Mouse (Mus musculus): ENCODE data around the gene Pi4k2a. TPM values are rescaled to one million over a fixed set of nuclear protein-coding genes. Genes with fewer than 3 reads are reported as not detected.

Gene Pi4k2a
- polyA plus RNA-seq, 1 experiment: 81.0 TPM

- H3K4me1 ChIP-seq (ENCODE audit: control insufficient read depth, insufficient read depth, low read length): peaks cover 17% of the 10 kb centered on the region
- peak within 1 kb of the TSS; percentile 82 for H3K27ac ChIP-seq (ENCODE audit: insufficient read depth, low read length)
- DNase-seq: peak; percentile 97 to 99
- H3K4me3 ChIP-seq (replicated peaks; ENCODE audit: insufficient read depth, low read depth, low read length): peak within 1 kb of the TSS; percentile 66
- TF ChIP-seq CTCF (IDR thresholded peaks at IDR 0.05; ENCODE audit: borderline replicate concordance, insufficient read depth, low read depth, low read length): no peak
- TF ChIP-seq POLR2A (IDR thresholded peaks at IDR 0.05; ENCODE audit: borderline replicate concordance, insufficient read depth, low read length): peak; percentile 71
- WGBS: under 1% methylated on average over 54 of the region's 54 CpGs
- H3K27me3 ChIP-seq (ENCODE audit: control insufficient read depth, insufficient read depth, low read length): no peaks in the 10 kb centered on the region
Measured at GRCm38 (mm10) chr19:42128787-42129508, 38.7 kb downstream of the Pi4k2a start, which contains the start of gene Avpi1. TSS of gene Avpi1 (minus strand) at chr19:42129059.

DNA sequence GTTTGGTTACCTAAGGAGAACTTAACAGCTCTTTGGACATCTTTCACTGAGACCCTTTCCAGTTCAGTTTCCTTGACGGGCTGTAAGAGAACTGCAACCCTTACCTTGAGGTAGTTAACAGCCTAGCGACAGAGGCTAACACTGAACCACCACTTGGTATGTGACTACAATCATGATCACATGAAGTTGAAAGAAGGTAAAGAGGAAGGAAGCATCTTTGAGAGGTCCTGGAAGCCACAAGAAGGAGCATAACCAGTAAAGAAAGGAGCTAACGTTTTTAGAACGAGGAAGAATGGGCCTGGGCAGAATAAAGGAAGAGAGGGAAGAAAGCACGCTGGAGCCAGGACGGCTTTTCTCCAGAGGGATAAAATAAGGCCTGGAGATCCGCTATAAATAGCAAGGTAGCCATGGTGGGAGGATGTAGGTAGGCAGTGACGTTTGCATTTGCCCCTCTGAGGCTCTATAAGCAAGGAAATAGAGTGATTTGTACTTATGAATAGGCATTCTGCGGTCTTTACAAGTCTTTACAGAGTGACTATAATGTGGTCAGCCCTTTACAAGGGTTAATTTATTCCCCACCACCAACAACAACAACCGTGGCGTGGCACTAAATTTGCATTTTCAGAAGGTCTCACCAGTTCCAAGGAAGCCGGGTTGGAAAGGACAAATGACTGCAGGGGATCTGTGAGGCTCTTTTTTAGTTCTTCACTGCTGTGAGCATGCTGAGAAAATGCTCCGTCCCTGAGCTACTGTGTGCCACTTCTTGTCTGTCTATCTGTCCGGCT, 39.4 kb downstream of the Pi4k2a start:
- H3K4me3 ChIP-seq (replicated peaks; ENCODE audit: insufficient read depth, low read depth, low read length): peak overlapping the region; percentile 66
- H3K27me3 ChIP-seq (ENCODE audit: control insufficient read depth, insufficient read depth, low read length): no peaks in the 10 kb centered on the region
- DNase-seq: peak in 1 of 2 experiments; percentile 32
- TF ChIP-seq POLR2A (IDR thresholded peaks at IDR 0.05; ENCODE audit: borderline replicate concordance, insufficient read depth, low read length) (no peak), CTCF (IDR thresholded peaks at IDR 0.05; ENCODE audit: borderline replicate concordance, insufficient read depth, low read depth, low read length) (no peak)
- 9% methylated on average over 14 of the region's 14 CpGs for WGBS
- peak overlapping the region; percentile 82 for H3K27ac ChIP-seq (ENCODE audit: insufficient read depth, low read length)
- H3K4me1 ChIP-seq (ENCODE audit: control insufficient read depth, insufficient read depth, low read length): peaks cover 12% of the 10 kb centered on the region

DNA sequence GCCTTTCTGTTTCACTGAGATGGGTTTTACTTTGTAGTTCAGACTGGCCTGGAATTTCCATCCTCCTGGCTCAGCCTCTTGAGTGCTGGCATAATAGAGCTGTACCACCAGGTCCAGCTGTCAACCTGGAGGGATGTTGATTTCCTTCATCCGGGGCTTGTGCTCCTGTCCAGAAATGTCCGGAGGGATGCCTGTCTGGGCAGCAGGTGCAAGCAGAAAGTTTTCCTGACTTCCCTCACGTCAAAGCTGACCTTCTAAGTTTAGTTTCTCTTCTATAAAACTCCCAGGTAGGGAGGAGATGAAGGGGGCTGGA, 40.0 kb downstream of the Pi4k2a start:
- H3K4me1 ChIP-seq (ENCODE audit: control insufficient read depth, insufficient read depth, low read length): peaks cover 10% of the 10 kb centered on the region
- no peak for DNase-seq
- TF ChIP-seq CTCF (IDR thresholded peaks at IDR 0.05; ENCODE audit: borderline replicate concordance, insufficient read depth, low read depth, low read length): no peak
- TF ChIP-seq POLR2A (IDR thresholded peaks at IDR 0.05; ENCODE audit: borderline replicate concordance, insufficient read depth, low read length): no peak
- no peaks in the 10 kb centered on the region for H3K27me3 ChIP-seq (ENCODE audit: control insufficient read depth, insufficient read depth, low read length)
- no peak overlapping the region for H3K4me3 ChIP-seq (replicated peaks; ENCODE audit: insufficient read depth, low read depth, low read length)
- peak overlapping the region; percentile 58 for H3K27ac ChIP-seq (ENCODE audit: insufficient read depth, low read length)
- WGBS: 13% methylated on average over 3 of the region's 3 CpGs

DNA sequence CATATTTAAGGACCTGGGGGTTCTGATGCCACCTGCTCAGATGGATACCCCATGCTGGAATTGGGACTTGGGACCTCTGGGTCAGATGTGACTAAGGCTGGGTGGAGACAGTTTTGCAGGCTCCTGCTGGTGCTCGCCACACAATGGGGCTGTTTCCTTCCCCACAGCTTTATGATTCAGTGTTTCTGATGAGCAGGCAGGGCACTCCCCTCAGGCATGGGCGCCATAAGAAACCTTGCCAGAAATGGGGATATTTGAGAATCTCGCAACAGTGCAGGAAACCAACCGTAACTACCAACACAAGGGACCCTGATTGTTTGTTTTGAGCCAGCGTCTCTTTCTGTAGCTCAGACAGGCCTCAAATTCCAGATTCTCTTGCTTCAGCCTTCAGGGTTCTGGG, 40.8 kb downstream of the Pi4k2a start:
- Histone ChIP-seq H3K27me3 (ENCODE audit: control insufficient read depth, insufficient read depth, low read length) (no peaks in the 10 kb centered on the region), H3K4me3 (replicated peaks; ENCODE audit: insufficient read depth, low read depth, low read length) (no peak overlapping the region), H3K4me1 (ENCODE audit: control insufficient read depth, insufficient read depth, low read length) (peaks cover 10% of the 10 kb centered on the region), H3K27ac (ENCODE audit: insufficient read depth, low read length) (no peak overlapping the region)
- DNase-seq: no peak
- WGBS: 85% methylated on average over 5 of the region's 5 CpGs
- TF ChIP-seq CTCF (IDR thresholded peaks at IDR 0.05; ENCODE audit: borderline replicate concordance, insufficient read depth, low read depth, low read length) (no peak), POLR2A (IDR thresholded peaks at IDR 0.05; ENCODE audit: borderline replicate concordance, insufficient read depth, low read length) (no peak)

DNA sequence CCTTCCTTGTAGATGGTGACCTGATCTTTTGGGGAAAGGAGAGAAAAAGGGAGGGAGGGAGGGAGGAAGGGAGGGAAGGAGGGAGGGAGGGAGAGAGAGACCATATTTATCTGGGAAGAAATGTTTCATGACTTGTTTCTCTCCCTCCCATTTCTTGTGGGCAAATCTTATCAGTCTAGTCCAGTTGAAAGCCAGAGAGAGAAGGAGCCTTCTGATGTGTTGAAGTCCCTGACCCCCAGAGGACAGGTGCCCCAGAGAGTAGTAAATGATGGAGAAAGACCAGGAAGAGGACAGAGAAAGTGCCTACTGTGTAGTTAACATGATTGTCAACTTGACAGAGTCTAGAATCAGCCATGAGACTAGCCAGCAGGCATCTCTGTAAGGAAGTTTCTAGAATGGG, 44.8 kb downstream of the Pi4k2a start:
- H3K27ac ChIP-seq (ENCODE audit: insufficient read depth, low read length): no peak overlapping the region
- H3K4me3 ChIP-seq (replicated peaks; ENCODE audit: insufficient read depth, low read depth, low read length): no peak overlapping the region
- no peaks in the 10 kb centered on the region for H3K27me3 ChIP-seq (ENCODE audit: control insufficient read depth, insufficient read depth, low read length)
- no peak for DNase-seq
- H3K4me1 ChIP-seq (ENCODE audit: control insufficient read depth, insufficient read depth, low read length): peaks cover 4% of the 10 kb centered on the region; the same call in 1 of the 2 replicates
- TF ChIP-seq POLR2A (IDR thresholded peaks at IDR 0.05; ENCODE audit: borderline replicate concordance, insufficient read depth, low read length) (no peak), CTCF (IDR thresholded peaks at IDR 0.05; ENCODE audit: borderline replicate concordance, insufficient read depth, low read depth, low read length) (no peak)

DNA sequence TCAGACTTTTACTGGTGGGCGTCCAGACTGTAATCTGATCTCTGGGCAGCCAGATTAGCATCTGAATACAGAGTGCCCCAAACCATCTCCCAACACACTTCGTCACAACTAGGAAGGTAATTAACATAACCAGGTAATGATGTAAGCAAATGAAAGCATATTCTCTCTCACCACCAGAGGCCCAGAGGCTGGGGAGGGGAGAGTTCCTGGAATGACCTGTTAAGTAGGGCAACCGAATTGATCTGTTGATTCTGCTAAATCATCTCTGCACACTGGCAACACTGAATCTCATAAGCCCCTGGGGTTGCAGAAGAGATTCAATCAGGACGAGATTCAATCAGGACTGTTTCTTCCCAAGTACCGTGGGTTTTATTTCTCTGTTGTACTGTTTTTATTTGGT, 45.9 kb downstream of the Pi4k2a start:
- Histone ChIP-seq H3K4me3 (replicated peaks; ENCODE audit: insufficient read depth, low read depth, low read length) (no peak overlapping the region), H3K4me1 (ENCODE audit: control insufficient read depth, insufficient read depth, low read length) (no peaks in the 10 kb centered on the region), H3K27ac (ENCODE audit: insufficient read depth, low read length) (no peak overlapping the region), H3K27me3 (ENCODE audit: control insufficient read depth, insufficient read depth, low read length) (no peaks in the 10 kb centered on the region)
- WGBS: 56% methylated on average over 5 of the region's 5 CpGs
- no peak for TF ChIP-seq CTCF (IDR thresholded peaks at IDR 0.05; ENCODE audit: borderline replicate concordance, insufficient read depth, low read depth, low read length)
- TF ChIP-seq POLR2A (IDR thresholded peaks at IDR 0.05; ENCODE audit: borderline replicate concordance, insufficient read depth, low read length): no peak
- no peak for DNase-seq

DNA sequence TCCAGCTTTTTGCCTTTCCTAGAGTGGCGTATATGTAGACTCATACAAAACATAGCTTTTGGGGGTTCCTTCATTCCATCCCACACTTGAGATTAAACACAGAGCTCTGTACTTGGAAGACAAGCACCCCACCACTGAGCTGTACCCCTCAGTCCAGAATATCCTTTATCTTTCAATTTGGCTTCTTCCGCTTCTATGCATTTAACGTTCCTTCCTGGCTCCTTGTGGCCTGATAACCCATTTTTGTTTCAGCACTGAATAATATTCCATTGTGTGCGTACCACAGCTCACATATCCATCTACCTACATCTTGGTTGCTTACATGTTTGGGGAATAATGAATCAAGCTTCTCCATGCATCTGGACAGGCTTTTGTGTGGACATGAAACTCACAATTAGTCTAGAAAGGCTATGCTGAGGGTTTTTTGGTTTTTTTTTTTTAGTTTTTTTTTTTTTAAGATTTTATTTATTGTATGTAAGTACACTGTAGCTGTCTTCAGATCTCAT, 47.0 kb downstream of the Pi4k2a start:
- H3K27me3 ChIP-seq (ENCODE audit: control insufficient read depth, insufficient read depth, low read length): no peaks in the 10 kb centered on the region
- 91% methylated on average over 4 of the region's 4 CpGs for WGBS
- H3K4me1 ChIP-seq (ENCODE audit: control insufficient read depth, insufficient read depth, low read length): no peaks in the 10 kb centered on the region
- DNase-seq: no peak
- no peak overlapping the region for H3K27ac ChIP-seq (ENCODE audit: insufficient read depth, low read length)
- no peak for TF ChIP-seq POLR2A (IDR thresholded peaks at IDR 0.05; ENCODE audit: borderline replicate concordance, insufficient read depth, low read length)
- H3K4me3 ChIP-seq (replicated peaks; ENCODE audit: insufficient read depth, low read depth, low read length): no peak overlapping the region

Data from cerebellum, adult 2 months (tissue).